Mouse (Mus musculus): ENCODE measurements around the gene Ap2b1.

DNA sequence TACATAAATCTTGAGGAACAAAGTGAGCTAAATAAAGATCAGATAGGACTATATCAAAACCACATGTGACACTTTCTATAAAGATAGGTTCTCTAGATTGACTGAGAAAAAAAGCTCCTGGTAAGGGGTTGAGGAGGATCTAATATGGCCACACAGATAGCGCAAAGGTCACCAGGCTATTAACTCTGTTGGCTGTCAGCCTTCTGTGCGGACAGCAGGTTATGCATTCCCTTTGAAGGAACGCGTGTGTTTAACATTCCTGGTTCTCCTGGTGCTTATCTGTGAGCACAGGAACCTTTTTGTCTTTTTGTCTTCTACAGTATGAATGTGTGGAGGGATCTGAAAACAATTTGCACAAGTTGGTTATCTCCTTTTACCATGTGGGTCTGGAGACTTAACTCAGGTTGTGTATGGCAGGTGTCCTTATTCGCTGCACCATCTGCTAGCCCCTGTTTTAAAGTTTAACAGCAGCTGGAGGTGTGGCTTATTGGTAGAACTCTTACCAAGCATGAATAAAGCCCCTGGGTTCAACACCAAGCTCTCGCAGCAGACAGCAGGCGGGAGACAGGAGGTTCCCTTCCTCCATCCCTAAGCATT lies 81.0 kb downstream of the Ap2b1 start:
- TF ChIP-seq CTCF (IDR thresholded peaks at IDR 0.05; ENCODE audit: low read depth) (no peak), EP300 (IDR thresholded peaks at IDR 0.05; ENCODE audit: low read depth) (no peak)

Data from heart, postnatal 0 days (tissue).